ENCODE assay signal across 14 mouse cellular contexts in the genomic region with DNA sequence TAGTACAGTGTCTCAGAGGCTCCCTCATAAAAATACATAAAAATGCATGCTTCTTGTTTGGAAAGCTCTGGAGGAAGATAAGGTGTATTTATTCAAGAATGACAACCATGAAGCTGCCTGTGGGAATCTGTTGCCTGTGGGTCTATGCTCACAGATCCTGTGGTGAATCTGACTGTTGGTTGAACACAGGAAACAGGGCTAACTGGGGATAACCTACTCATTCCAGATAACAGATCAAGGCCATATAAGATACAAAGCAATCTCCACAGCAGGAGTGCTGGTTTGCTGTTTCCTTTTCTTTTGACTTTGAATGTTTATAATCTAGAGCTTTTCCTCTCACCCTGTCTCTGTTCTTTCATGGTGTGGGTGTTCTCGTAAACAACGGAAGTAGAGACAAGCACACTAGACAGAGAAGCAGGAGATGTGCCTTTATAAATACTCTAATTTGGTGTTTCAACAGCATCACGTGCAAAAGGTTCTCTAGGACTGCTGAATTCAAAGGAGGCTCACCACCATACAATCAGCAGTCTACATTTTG.
DNase-seq lines count a peak whose midpoint lies in the region; ATAC-seq and TF ChIP-seq lines count a peak whose summit lies in the region.
"Had no signal": no experiment of that assay in that cellular context is flagged by ENCODE, and none has a peak within 500 bp of the region (broad histone marks: within the 10 kb centered on the region; RNA-seq: fewer than 3 reads in every experiment).

No protein-coding gene starts in this region.

- no peak for ATAC-seq in heart, postnatal 0 days (ENCODE audit: insufficient read depth, low read depth)
- ATAC-seq in midbrain, embryonic 12.5 days (ENCODE audit: low FRiP score, low read depth), result no peak
- no peak for ATAC-seq in midbrain, embryonic 11.5 days (ENCODE audit: low FRiP score)
- no peak for ATAC-seq in neural tube, embryonic 15.5 days (ENCODE audit: low FRiP score)

- H3K79me2 ChIP-seq in heart, adult 2 months (replicated peaks; ENCODE audit: control insufficient read depth, insufficient read depth, low read length), result no peaks in the 10 kb centered on the region

- H3K4me1 ChIP-seq in heart, postnatal 0 days (ENCODE audit: control insufficient read depth, insufficient read depth), result no peaks in the 10 kb centered on the region
- no peaks in the 10 kb centered on the region for H3K4me1 ChIP-seq in heart, adult 2 months (ENCODE audit: control insufficient read depth, insufficient read depth, low read length)
- peaks cover 12% of the 10 kb centered on the region for H3K4me1 ChIP-seq in midbrain, embryonic 12.5 days
- peaks cover 12% of the 10 kb centered on the region for H3K4me1 ChIP-seq in midbrain, embryonic 11.5 days (ENCODE audit: control insufficient read depth, insufficient read depth, low read length)
- peaks cover 3% of the 10 kb centered on the region; the same call in 1 of the 2 replicates for H3K4me1 ChIP-seq in neural tube, embryonic 15.5 days
- H3K4me1 ChIP-seq: heart, embryonic 15.5 days; liver, embryonic 13.5 days had no signal

- intact Hi-C loops in heart, adult 2 months (cut with DNase I), result no loop called here

- no peaks in the 10 kb centered on the region; the same call in 1 of the 2 replicates for H3K9me3 ChIP-seq in heart, postnatal 0 days (replicated peaks; ENCODE audit: control insufficient read depth, low read length)
- H3K9me3 ChIP-seq in midbrain, embryonic 12.5 days, result 0 out of 2 replicates have a peak, but pooled peaks cover 3% of the 10 kb centered on the region
- H3K9me3 ChIP-seq in midbrain, embryonic 11.5 days (ENCODE audit: control insufficient read depth, low read length), result no peaks in the 10 kb centered on the region
- no peaks in the 10 kb centered on the region for H3K9me3 ChIP-seq in neural tube, embryonic 15.5 days (replicated peaks)
- H3K9me3 ChIP-seq: heart, embryonic 15.5 days; liver, embryonic 13.5 days; neural tube, embryonic 12.5 days had no signal

- no peak for TF ChIP-seq EP300 in heart, postnatal 0 days (IDR thresholded peaks at IDR 0.05; ENCODE audit: low read depth)
- no peak for TF ChIP-seq EP300 in heart, adult 2 months (IDR thresholded peaks at IDR 0.05; ENCODE audit: insufficient read depth, low read depth, low read length)

- H3K27me3 ChIP-seq in heart, postnatal 0 days (ENCODE audit: control insufficient read depth, insufficient read depth, low read length), result no peaks in the 10 kb centered on the region
- no peaks in the 10 kb centered on the region for H3K27me3 ChIP-seq in heart, adult 2 months (ENCODE audit: control insufficient read depth, insufficient read depth, low read length)
- no peaks in the 10 kb centered on the region for H3K27me3 ChIP-seq in midbrain, embryonic 12.5 days
- H3K27me3 ChIP-seq in midbrain, embryonic 11.5 days (ENCODE audit: control insufficient read depth, insufficient read depth, low read length), result no peaks in the 10 kb centered on the region
- H3K27me3 ChIP-seq in neural tube, embryonic 15.5 days (replicated peaks), result no peaks in the 10 kb centered on the region
- H3K27me3 ChIP-seq: heart, embryonic 15.5 days; liver, embryonic 13.5 days; neural tube, embryonic 12.5 days had no signal

- no peak overlapping the region for H3K4me3 ChIP-seq in heart, postnatal 0 days (ENCODE audit: low read depth, low read length)
- H3K4me3 ChIP-seq in heart, adult 2 months, result no peak overlapping the region
- no peak overlapping the region for H3K4me3 ChIP-seq in midbrain, embryonic 12.5 days
- H3K4me3 ChIP-seq in midbrain, embryonic 11.5 days (ENCODE audit: low read depth, low read length), result no peak overlapping the region
- no peak overlapping the region for H3K4me3 ChIP-seq in neural tube, embryonic 15.5 days (replicated peaks)
- H3K4me3 ChIP-seq: heart, embryonic 15.5 days; liver, embryonic 13.5 days; neural tube, embryonic 12.5 days had no signal

- TF ChIP-seq POLR2A in heart, adult 2 months (IDR thresholded peaks at IDR 0.05; ENCODE audit: insufficient read depth, low read depth, low read length), result no peak

- TF ChIP-seq CTCF in heart, postnatal 0 days (IDR thresholded peaks at IDR 0.05; ENCODE audit: low read depth), result no peak
- no peak for TF ChIP-seq CTCF in heart, adult 2 months (IDR thresholded peaks at IDR 0.05)

- WGBS in heart, postnatal 0 days, result 73% methylated on average over 3 of the region's 3 CpGs
- WGBS in heart, adult 2 months, result 55% methylated on average over 3 of the region's 3 CpGs
- WGBS in midbrain, embryonic 12.5 days, result 85% methylated on average over 3 of the region's 3 CpGs
- 94% methylated on average over 3 of the region's 3 CpGs for WGBS in midbrain, embryonic 11.5 days
- WGBS in neural tube, embryonic 15.5 days, result 83% methylated on average over 3 of the region's 3 CpGs

- no peak for DNase-seq in heart, postnatal 0 days (ENCODE audit: low spot score)
- no peak for DNase-seq in heart, adult 2 months
- no peak for DNase-seq in midbrain, embryonic 11.5 days (ENCODE audit: low spot score, missing footprints)
- DNase-seq in T-cell, adult 2 months (ENCODE audit: low spot score), result peak; percentile 19
- DNase-seq in right cerebral cortex, postnatal 36 days (ENCODE audit: low spot score in 2 of 2), result no peak
- DNase-seq: cerebellum, adult 18-20 months; gastrocnemius, postnatal 36 days; liver, embryonic 13.5 days; midbrain, embryonic 14.5 days; spleen, adult 18-20 months had no signal

- peaks cover 36% of the 10 kb centered on the region for H3K36me3 ChIP-seq in heart, postnatal 0 days (replicated peaks; ENCODE audit: control insufficient read depth, insufficient read depth, low read length)
- peaks cover 4% of the 10 kb centered on the region; the same call in 1 of the 2 replicates for H3K36me3 ChIP-seq in heart, adult 2 months (ENCODE audit: control insufficient read depth, insufficient read depth, low read length)
- H3K36me3 ChIP-seq in midbrain, embryonic 12.5 days, result peaks cover 62% of the 10 kb centered on the region
- peaks cover 22% of the 10 kb centered on the region for H3K36me3 ChIP-seq in midbrain, embryonic 11.5 days (ENCODE audit: control insufficient read depth, insufficient read depth, low read length)
- peaks cover 5% of the 10 kb centered on the region; the same call in 1 of the 2 replicates for H3K36me3 ChIP-seq in neural tube, embryonic 15.5 days

- peak overlapping the region; percentile 20; the same call in 1 of the 2 replicates for H3K27ac ChIP-seq in heart, postnatal 0 days (ENCODE audit: low read depth)
- no peak overlapping the region for H3K27ac ChIP-seq in heart, adult 2 months
- H3K27ac ChIP-seq in midbrain, embryonic 12.5 days (replicated peaks), result peak overlapping the region; percentile 17; the same call in 1 of the 2 replicates
- no peak overlapping the region for H3K27ac ChIP-seq in midbrain, embryonic 11.5 days (ENCODE audit: low read depth, low read length)
- H3K27ac ChIP-seq in neural tube, embryonic 15.5 days (replicated peaks), result peak overlapping the region; percentile 33; the same call in 1 of the 2 replicates
- H3K27ac ChIP-seq: heart, embryonic 15.5 days; liver, embryonic 13.5 days; neural tube, embryonic 12.5 days had no signal

- no peak overlapping the region for H3K9ac ChIP-seq in heart, postnatal 0 days (replicated peaks; ENCODE audit: low read depth, low read length)
- no peak overlapping the region for H3K9ac ChIP-seq in heart, adult 2 months (ENCODE audit: low read depth, low read length)
- H3K9ac ChIP-seq in midbrain, embryonic 12.5 days (replicated peaks), result no peak overlapping the region
- no peak overlapping the region for H3K9ac ChIP-seq in midbrain, embryonic 11.5 days (ENCODE audit: low read length)
- no peak overlapping the region for H3K9ac ChIP-seq in neural tube, embryonic 15.5 days (replicated peaks)
- H3K9ac ChIP-seq: heart, embryonic 15.5 days; liver, embryonic 13.5 days; neural tube, embryonic 12.5 days had no signal

- no peak overlapping the region for H3K4me2 ChIP-seq in heart, postnatal 0 days (ENCODE audit: low read depth, low read length)
- no peak overlapping the region for H3K4me2 ChIP-seq in midbrain, embryonic 12.5 days (replicated peaks)
- H3K4me2 ChIP-seq in midbrain, embryonic 11.5 days, result no peak overlapping the region
- no peak overlapping the region for H3K4me2 ChIP-seq in neural tube, embryonic 15.5 days
- H3K4me2 ChIP-seq: heart, embryonic 15.5 days; liver, embryonic 13.5 days; neural tube, embryonic 12.5 days had no signal

Comparison
In these comparisons a context has a peak if more than half of its experiments do, and no peak if none do; other contexts are left out.
1. H3K27ac ChIP-seq: peak in heart, postnatal 0 days (single experiment), midbrain, embryonic 12.5 days (single experiment) and neural tube, embryonic 15.5 days (single experiment); none in heart, adult 2 months (single experiment) and midbrain, embryonic 11.5 days (single experiment).